Mouse (Mus musculus): ENCODE measurements around the gene Anxa5.

- no peak for TF ChIP-seq POLR2A (IDR thresholded peaks at IDR 0.05; ENCODE audit: borderline replicate concordance, insufficient read depth, low read length)
- no peak for TF ChIP-seq CTCF (IDR thresholded peaks at IDR 0.05; ENCODE audit: borderline replicate concordance, insufficient read depth, low read depth, low read length)
These were observed 23.7 kb upstream of the Anxa5 start for GRCm38 (mm10) chr3:36499418-36499817.
